Mouse (Mus musculus): ENCODE data around the gene Fbln2.

- no peak for TF ChIP-seq POLR2A (IDR thresholded peaks at IDR 0.05; ENCODE audit: control insufficient read depth, extremely low read depth, insufficient read depth, low read length, poor library complexity)
- no peak for TF ChIP-seq CTCF (IDR thresholded peaks at IDR 0.05; ENCODE audit: borderline replicate concordance, control insufficient read depth, extremely low read depth, insufficient read depth, low read length, poor library complexity)
These were observed 8.8 kb downstream of the Fbln2 start for GRCm38 (mm10) chr6:91221094-91221493.

Data from thymus, adult 2 months (tissue).